Mouse (Mus musculus) liver, adult (tissue): ENCODE results near the gene Zfp69.

ENCODE experiments used
- GATA4 ChIP-seq: IDR thresholded peaks from 2 replicates; pipeline ENCODE4 v1.6.1; 2014; ENCODE audit warnings: mild to moderate bottlenecking, low read length; ENCODE audit not compliant: insufficient replicate concordance

The Zfp69 gene

GRCm38 (mm10) chr4:120951428-120951973, at the start of gene Zfp69:
Gene Zfp69 (minus strand): TSS chr4:120951699.
- TF ChIP-seq GATA4, result no peak

- TF ChIP-seq GATA4, result no peak
Measured at GRCm38 (mm10) chr4:121001042-121001441, 49.5 kb upstream of the Zfp69 start.

GRCm38 (mm10) chr4:120995911-120996310, 44.4 kb upstream of the Zfp69 start:
- no peak for TF ChIP-seq GATA4

GRCm38 (mm10) chr4:120993025-120993424, 41.5 kb upstream of the Zfp69 start:
- no peak for TF ChIP-seq GATA4

GRCm38 (mm10) chr4:120992284-120992683, 40.8 kb upstream of the Zfp69 start:
- no peak for TF ChIP-seq GATA4

- no peak for TF ChIP-seq GATA4
Measured at GRCm38 (mm10) chr4:120987319-120987718, 35.8 kb upstream of the Zfp69 start.

GRCm38 (mm10) chr4:120986446-120986845, 34.9 kb upstream of the Zfp69 start:
- peak; percentile 89 for TF ChIP-seq GATA4

GRCm38 (mm10) chr4:120978221-120978620, 26.7 kb upstream of the Zfp69 start:
- no peak for TF ChIP-seq GATA4

GRCm38 (mm10) chr4:120975428-120975734, 23.9 kb upstream of the Zfp69 start:
- no peak for TF ChIP-seq GATA4

GRCm38 (mm10) chr4:120974711-120975427, 23.4 kb upstream of the Zfp69 start:
- no peak for TF ChIP-seq GATA4

GRCm38 (mm10) chr4:120971842-120972241, 20.3 kb upstream of the Zfp69 start:
- no peak for TF ChIP-seq GATA4

- TF ChIP-seq GATA4, result no peak
Measured at GRCm38 (mm10) chr4:120969382-120970146, 18.1 kb upstream of the Zfp69 start.

GRCm38 (mm10) chr4:120968486-120968885, 17.0 kb upstream of the Zfp69 start:
- no peak for TF ChIP-seq GATA4

GRCm38 (mm10) chr4:120955586-120955985, 4.1 kb upstream of the Zfp69 start:
- no peak for TF ChIP-seq GATA4

- TF ChIP-seq GATA4, result no peak
Measured at GRCm38 (mm10) chr4:120953667-120954066, 2.2 kb upstream of the Zfp69 start.

- TF ChIP-seq GATA4, result no peak
Measured at GRCm38 (mm10) chr4:120953038-120953437, 1.5 kb upstream of the Zfp69 start.
